Comparison of ENCODE assay signal across 16 mouse cellular contexts in genomic region chr11:89356018-89356417, GRCm38 (mm10). TPM values are rescaled to one million over a fixed set of nuclear protein-coding genes. Genes with fewer than 3 reads are reported as not detected.
"Had no signal": no experiment of that assay in that cellular context is flagged by ENCODE, and none has a peak within 500 bp of the region (broad histone marks: within the 10 kb centered on the region; RNA-seq: fewer than 3 reads in every experiment).

No protein-coding gene starts in this region.

- ATAC-seq: intestine, embryonic 16.5 days had no signal

- DNase-seq: kidney, adult 8-10 months; kidney, postnatal 10 days; lung, adult 18-20 months; right cerebral cortex, postnatal 14 days; thymus, adult 2 months; thymus, postnatal 36 days had no signal

- H3K27ac ChIP-seq: left cerebral cortex, adult 2 months; liver, embryonic 14.5 days; neural tube, embryonic 12.5 days; stomach, embryonic 15.5 days had no signal

- H3K36me3 ChIP-seq: neural tube, embryonic 12.5 days; stomach, embryonic 15.5 days had no signal

- H3K4me3 ChIP-seq: left cerebral cortex, adult 2 months; neural tube, embryonic 12.5 days; stomach, embryonic 15.5 days had no signal

- H3K9ac ChIP-seq: liver, embryonic 14.5 days; neural tube, embryonic 12.5 days; stomach, embryonic 15.5 days had no signal

- H3K4me2 ChIP-seq: neural tube, embryonic 12.5 days; stomach, embryonic 15.5 days had no signal

- H3K27me3 ChIP-seq: neural tube, embryonic 12.5 days; stomach, embryonic 15.5 days had no signal

- H3K9me3 ChIP-seq: neural tube, embryonic 12.5 days; stomach, embryonic 15.5 days had no signal

- H3K4me1 ChIP-seq: stomach, embryonic 15.5 days had no signal

RNA-seq across cellular contexts. Expression of gene Nog, which starts 53.9 kb away (rescaled TPM):
- total RNA-seq: liver, adult 2 months; megakaryocyte-erythroid progenitor cell, adult 5-6 weeks; monocyte, adult 5-6 weeks; neutrophil, adult 5-6 weeks had no signal
- polyA plus RNA-seq: liver, adult 2 months; testis, adult 2 months had no signal
